Mouse (Mus musculus): ENCODE results near the gene Wnt4.

The Wnt4 gene

DNA sequence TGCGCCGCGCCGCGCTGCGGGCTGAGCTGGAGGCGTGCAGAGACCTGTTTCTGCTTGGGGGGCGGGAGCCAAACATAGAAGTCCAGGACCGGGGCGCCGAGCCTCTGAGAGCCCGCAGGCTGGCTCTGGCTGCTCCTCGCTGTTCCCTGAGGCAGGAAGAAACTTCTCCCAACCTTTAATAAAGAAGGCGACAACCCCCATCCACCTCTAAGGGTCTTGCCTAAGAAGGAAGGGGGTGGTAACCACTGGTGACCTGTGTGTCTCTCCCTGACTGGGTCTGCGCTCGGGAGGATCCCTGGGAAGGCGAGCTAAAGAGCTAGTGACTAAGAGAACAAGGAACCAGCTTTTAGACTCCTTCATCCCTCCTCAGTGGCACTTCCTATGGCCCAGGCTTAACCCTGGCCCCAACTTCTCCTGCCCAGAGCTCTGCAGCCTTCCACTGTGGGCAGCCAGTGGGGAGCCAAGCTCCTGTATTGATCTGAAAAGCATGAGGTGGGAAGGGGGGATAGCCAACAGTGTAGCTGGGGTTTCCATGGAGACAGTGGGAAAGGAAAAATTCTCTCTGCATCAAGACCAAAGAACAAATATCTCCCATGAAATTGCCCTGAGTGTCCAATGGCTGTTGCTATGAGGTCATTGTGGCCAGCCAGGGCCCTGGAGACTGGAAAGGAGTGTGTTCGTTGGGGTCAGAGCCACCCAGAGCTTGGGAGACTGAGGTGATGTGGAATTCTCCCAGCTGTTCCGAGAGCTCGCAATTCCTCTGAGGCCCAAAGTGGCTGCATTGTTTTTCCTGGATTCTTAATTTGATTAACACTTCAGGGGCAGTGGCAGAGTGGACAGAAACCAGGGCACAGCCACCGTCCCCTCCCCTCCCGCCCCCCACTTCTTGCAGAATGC is 1.1 kb downstream of the Wnt4 start:
- intact Hi-C loops (cut with DNase I), result no loop called here

DNA sequence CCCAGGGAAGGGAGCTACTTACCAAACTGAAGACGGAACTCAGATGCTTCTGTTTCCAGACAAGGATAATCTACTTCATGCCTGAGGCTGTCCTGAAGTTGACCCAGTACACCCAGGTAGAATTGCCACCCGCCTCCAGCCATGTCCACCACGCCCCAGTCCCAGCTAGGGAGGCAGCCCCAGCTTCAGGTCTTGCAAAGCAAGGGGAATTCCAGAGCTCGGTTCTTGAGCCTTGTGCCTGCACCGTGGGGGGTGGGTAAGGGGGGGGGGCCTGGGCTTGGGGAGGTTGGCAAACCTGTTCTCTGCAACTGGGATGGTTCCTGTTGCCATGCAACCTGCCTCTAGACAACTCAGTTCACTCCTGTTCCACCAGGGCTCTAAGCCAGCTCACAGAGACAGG is 2.1 kb downstream of the Wnt4 start:
- intact Hi-C loops (cut with DNase I), result no loop called here

DNA sequence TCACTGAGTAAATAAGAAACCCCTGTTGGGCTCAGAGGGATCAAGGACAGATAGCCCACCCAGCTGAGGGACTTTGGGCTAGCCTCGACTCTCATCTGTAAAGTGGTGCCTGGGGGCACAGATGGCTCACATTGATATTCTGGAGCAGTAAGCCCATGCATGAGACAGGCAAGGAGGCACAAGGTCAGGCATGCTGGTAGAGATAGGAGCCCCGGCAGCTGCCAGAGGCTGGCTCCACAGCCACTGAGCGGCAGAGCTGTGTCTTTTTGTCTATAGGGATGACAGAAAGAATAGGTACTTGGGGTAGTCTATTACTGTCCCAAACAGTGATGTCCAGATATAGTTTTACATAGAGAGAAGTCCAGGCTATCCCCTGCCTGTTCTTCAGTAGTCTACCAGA is 4.0 kb downstream of the Wnt4 start:
- intact Hi-C loops (cut with DNase I), result no loop called here

DNA sequence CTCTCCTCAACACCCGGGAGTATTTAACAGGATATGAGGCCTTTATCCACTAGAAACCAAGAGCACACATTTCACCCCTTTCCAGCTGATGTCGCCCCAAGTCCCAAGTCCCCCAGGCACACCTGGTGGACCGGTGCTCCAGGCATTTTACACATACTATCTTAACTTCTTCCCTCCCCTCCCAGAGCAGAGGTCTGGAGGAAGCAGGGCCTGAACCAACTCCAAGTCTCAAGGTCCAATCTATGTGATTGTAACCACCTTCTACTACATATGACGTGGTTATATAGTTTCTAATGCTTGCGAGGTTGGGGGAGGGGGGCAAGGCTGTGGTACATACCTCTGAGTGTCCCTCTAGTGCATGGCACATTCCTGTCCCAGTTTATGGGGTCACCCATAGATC is 4.8 kb downstream of the Wnt4 start:
- intact Hi-C loops (cut with DNase I), result no loop called here

DNA sequence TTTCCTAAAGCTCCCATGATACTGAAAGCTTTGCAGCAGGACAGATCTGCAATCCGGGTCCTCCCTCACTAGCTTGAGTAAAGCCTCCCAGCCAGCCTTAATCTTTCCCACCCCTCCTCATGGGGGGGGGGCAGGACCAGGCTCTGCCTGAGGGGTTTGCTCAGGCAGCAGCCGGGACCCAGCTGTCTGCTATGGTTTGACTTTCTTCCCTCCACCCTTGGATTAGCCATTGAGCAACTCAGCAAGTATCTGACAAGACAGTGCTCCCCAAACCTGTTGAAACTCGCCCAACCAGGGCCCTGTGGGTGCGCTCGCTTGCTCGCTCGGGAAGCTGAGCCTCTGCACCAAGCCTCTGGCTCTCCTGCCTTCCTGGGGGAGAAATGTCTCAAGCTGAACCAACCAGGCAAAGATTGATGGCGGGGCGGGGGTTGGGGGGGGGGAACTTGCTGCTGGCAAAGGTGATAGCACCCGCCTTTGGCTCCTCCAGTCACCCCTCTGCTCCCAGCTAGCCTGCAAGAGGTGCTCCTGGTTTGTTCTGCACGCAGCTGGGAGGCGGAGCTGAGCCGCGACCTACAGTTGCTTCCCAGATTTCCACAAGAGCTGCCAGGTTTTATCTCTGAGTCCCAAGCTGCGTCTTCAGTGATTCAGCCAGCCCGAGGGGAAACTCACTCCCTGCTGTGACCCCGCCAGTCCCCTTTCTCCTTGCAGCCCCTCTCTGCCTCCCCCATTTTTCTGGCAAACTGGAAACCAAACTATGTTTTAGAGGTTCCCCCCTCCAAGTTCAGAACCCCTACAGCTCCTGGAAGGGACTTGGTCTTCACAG is 5.5 kb downstream of the Wnt4 start:
- intact Hi-C loops (cut with DNase I), result no loop called here

DNA sequence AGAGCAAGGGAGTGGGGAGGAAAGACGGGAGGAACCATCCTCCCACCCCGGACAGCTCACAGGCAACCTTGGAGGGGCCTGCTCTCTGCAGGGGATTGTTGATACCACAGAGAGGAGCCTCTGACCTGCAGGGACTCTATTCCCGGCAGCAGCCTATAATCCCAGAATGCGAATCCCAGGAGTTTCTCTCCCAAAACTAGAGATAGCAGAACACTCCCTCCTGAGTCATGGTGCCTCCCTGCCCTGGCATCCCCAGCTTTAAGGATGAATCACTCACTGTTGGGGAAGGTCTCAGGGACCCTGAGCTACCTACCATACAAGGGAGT is 6.1 kb downstream of the Wnt4 start:
- intact Hi-C loops (cut with DNase I), result no loop called here

DNA sequence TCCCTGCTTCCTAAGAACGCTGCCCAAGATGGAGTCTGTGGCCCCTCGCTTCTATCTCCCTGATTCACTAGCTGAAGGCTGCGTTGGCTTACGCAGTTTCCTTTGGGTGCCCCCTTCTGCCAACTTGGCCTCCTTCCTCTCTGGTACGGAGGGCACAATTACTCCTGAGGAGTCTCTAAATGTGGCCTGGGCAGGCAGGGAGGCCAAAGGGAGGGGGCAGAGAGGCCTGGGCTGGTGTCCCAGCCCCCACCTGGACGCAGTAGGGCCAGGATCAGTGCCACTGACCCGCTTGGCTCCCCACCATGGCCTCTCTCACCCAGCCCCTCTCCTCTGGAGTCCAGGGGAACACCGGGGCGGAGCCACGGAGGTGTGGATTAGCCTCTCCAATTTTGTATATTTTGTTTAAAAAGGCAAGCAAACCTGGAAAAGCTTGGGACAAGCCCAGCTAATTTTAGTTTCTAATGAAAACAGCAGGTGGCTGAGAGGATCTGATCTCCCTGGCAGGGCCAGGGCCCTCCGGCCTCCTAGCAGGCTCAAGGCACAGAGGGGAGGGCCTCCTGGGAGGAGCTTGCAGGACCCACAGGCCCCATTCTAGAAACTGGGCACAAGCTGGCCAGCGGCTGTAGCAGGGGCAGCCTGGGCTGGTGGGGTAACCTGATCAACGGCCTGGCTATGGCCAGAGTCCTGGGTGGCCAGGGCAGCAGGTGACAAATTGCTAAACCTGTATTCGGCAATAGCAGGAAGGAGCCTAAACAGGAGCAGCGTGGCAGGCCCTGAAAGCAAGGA is 8.8 kb downstream of the Wnt4 start:
- intact Hi-C loops (cut with DNase I), result loop anchor here (5.0 kb wide), 1 partner anchor 124 kb away; no protein-coding TSS in a partner anchor

DNA sequence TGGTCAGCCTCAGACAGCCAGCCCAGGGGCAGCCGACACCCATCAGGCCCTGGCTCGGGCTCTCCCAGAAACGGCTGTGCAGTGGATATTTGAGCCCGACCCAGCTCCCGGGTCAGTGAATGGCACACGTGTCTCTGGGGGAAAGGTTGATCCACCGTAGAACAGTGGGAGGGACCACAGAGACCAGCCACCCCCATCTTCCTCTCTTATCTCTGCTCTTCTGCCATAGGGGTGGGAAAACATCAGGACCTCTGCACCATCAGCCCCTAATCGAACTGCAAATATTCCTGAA is 9.3 kb downstream of the Wnt4 start:
- intact Hi-C loops (cut with DNase I), result loop anchor here (5.0 kb wide), 1 partner anchor 124 kb away; no protein-coding TSS in a partner anchor

DNA sequence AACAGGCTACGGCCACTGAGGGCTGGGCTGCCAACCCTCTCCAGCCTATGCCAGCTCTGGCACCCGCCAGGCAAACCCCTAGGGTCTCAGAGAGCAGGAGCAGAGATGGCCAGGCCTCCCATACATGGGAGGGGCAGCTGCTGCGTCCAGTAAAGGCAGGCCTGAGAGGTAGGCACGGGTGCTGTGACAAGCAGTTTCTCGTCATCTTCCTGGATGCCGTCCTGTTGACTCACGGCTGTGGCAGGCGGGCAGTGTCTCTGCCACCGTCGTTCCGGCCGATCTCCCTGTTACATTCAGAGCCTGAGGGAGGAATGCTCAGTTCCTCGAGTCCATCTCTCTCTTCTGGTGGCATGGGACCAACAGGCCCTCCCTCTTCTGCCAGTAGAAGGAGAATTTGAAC is 9.9 kb downstream of the Wnt4 start:
- intact Hi-C loops (cut with DNase I), result loop anchor here (5.0 kb wide), 1 partner anchor 125 kb away; no protein-coding TSS in a partner anchor

DNA sequence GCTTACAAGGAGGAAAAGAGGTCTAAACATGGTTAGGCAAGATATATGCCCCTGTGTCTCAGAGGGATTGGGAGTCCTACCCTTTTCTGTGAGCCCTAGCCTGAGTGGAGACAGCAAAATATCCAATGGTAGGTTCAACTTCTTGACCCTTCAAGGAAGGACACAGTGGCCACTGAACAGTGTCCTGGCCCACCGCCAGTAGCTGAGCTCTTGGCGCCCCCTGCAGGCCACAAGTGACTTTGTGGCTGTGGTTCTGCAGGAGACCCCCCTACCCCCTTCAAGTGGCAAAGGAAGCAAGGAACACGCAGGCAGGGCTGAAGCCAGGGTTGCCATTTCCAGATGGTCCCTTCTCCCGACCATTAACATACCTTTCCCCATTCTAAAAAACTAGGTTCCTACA is 10.5 kb downstream of the Wnt4 start:
- intact Hi-C loops (cut with DNase I), result loop anchor here (5.0 kb wide), 1 partner anchor 126 kb away; no protein-coding TSS in a partner anchor

DNA sequence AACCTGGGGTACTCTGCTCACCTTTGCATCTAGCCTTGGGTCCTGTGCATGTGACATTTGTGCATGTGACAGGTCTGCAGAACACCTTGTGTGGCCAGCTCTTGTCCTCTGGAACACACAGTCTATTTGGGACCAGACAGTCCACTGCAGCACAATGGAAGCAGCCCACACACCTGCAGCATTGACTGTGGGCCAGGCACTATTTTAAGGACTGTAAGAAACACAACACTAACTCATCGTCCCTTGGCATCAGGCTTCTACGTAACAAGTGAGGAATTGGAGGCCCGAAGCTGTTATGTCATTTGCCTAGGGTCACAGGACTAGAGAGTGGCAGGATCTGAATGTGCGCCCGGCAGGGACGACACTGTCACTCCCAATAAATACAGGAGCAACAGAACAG is 12.4 kb downstream of the Wnt4 start:
- intact Hi-C loops (cut with DNase I), result loop anchor here (5.0 kb wide), 3 partner anchors 112 to 212 kb away; no protein-coding TSS in a partner anchor

DNA sequence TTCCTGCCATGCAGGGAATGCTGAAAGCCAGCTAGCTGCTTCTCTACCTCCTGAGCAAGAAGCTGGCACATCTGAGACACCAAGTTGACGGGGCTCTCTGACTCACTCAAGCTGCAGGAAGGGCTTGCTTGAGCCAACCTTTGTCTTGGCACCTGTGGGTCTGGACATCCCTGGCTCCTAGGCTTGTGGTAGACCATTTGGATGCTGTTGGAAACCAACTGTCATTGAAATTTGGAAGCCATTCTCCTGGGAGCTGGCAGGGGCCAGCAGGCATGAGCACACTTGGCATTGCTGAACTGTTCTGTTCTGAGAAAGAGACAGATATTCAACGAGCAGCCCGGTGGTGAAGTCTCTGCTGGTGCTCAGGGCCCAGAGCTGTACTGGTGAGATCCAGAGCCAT is 13.0 kb downstream of the Wnt4 start:
- intact Hi-C loops (cut with DNase I), result loop anchor here (5.0 kb wide), 2 partner anchors 113 to 213 kb away; no protein-coding TSS in a partner anchor

DNA sequence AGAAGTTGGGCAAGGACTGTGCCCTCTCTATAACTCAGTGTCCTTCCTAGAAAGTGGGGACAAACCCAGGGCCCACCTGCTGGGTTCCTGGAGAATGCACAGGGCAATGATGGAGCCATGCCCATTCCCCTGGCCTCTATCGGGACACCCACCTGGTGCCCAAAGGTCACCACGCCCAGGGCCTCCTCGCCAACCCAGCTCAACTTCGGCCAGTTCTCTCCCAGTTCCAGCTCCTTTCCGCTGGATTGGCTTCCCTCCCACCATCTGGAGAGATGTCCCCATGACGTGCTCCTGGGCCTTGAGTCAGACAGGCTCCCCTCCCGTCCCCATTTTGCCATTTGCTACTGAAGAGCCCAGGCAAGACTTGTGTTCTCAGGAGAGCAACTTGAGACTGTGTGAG is 15.3 kb downstream of the Wnt4 start:
- intact Hi-C loops (cut with DNase I), result loop anchor here (5.0 kb wide), 2 partner anchors 115 to 215 kb away; no protein-coding TSS in a partner anchor

DNA sequence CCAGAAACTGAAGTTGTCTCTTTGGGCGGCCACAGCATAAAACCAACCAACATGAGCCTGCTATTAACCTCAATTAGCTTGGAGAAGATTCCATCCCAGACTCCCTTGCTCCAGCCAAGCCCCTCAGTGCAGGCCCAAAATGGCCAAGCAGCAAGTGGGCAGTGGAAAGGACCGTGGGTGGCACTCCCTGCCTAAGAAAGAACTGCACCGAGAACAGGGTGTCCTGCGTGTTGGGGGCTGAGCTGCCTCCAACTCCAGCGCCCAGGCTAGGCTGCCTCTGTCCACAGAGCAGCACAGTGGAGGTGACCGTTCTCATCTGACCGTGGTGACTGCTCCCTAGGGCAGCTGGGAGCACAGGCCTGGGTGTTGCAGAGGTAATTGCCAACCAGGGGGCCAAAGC is 16.7 kb downstream of the Wnt4 start:
- intact Hi-C loops (cut with DNase I), result loop anchor here (5.0 kb wide), 2 partner anchors 117 to 217 kb away; no protein-coding TSS in a partner anchor

DNA sequence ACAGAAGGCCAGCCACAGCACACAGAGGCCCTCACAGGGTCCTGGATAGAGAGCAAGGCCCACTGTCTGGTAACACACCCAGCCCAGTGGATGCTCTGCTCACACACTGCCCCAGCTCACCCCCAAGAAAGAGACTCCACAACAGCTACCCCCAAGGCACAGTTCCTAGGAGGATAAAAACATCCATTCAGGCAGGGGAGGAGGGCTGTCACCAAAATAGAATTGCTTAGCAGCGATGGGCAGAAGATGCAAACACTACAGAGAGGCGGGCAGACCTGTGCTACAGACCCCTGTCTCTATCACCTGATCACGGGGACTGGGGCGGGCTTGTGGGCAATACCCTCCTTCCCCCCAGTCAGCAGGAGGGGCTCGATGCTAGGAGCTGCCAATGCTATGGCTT is 17.2 kb downstream of the Wnt4 start:
- intact Hi-C loops (cut with DNase I), result loop anchor here (5.0 kb wide), 2 partner anchors 117 to 217 kb away; no protein-coding TSS in a partner anchor

DNA sequence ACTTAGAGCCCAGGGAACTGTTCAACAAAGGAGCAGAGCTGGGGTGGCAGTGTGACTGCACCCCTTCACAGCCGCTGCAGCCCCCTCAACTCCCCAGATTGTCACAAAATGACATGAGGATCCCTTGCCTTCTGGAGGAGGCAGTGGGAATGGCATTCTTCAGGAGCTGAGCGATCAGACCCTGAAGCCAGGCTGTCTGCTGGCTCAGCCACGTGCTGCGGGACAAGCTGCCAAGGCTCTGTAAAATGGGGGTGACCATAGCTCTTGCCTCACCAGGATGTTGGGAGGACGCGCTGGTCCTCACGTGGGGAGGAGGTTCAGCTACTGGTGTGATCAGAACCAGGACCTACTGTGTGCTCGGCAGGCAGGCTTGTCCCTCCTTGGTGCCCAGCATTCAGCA is 17.7 kb downstream of the Wnt4 start:
- intact Hi-C loops (cut with DNase I), result loop anchor here (5.0 kb wide), 2 partner anchors 118 to 218 kb away; no protein-coding TSS in a partner anchor

DNA sequence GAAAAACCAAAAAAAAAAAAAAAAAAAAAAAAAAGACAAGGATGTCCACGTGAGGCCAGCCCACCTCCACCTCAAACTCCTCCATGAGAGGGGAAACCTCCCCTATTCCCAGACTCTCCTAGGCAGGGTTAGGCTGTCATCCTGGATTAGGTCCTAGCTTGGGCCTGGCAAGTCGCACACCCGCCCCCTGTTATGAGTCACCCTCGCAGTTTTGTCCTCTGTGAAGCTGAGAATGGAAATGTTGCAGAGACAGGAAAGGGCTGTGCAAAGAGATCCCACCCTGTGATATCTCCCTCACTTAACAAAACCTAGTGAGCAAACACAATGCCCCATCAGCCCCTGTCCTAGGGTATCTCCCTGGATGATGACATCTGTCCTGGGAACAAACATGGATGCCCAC is 20.3 kb downstream of the Wnt4 start:
- intact Hi-C loops (cut with DNase I), result no loop called here

DNA sequence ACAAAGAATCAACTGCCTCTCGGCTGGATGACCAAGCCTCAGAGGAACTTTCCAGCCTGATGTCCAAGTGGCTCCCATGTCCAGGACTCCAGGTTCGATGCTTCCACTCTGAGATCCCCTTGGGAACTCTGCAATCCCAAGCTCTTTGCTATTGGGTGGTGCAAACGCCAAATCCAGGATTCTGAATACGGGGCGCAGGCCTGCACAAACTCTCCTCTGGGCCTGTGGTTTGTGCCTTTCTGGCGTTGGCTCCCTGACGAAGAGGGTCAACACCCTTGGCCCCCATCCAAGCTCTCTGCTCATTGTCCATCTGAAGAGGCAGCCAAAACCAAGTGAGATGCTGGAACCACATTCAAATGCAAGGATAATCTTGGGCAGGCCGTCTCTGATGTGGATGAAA is 21.1 kb downstream of the Wnt4 start:
- intact Hi-C loops (cut with DNase I), result no loop called here

DNA sequence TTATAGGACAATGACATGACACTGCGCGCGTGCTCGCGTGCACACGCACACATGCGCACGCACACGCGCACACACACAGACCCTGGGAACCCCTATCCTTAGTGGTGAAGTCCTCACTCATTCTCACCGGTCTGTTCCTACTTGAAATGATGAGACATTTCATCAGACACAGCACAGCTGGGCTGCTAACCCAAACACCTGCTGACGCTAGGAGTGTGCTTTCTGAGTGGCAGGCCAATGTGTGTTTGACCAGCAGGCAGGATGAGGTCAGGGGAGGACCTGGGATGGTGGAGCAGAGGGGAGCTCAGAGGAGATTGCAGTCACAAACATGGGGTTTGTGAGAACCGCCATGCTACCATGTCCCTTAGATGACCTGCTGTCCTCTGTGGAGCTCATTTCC is 22.9 kb downstream of the Wnt4 start:
- intact Hi-C loops (cut with DNase I), result no loop called here

DNA sequence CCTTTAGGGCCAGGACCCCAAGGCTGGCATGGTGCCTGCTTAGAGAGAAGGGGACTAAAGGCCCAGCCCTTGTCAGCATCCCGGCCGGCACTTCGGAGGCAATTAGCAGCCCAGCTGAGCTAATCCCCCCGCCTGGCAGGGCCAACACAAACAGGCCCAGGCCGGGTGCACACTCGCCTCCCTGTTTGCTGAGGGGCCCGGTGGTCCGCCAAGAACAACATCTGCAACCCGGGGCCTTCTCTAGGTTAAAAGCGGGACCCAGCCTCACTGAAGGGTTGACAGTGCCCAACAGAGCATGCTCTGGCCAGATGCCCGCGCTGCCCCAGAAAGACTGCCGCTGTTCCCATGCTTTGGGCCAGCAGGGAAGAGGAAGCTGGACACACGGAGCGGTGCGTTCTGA is 24.3 kb downstream of the Wnt4 start:
- intact Hi-C loops (cut with DNase I), result no loop called here

DNA sequence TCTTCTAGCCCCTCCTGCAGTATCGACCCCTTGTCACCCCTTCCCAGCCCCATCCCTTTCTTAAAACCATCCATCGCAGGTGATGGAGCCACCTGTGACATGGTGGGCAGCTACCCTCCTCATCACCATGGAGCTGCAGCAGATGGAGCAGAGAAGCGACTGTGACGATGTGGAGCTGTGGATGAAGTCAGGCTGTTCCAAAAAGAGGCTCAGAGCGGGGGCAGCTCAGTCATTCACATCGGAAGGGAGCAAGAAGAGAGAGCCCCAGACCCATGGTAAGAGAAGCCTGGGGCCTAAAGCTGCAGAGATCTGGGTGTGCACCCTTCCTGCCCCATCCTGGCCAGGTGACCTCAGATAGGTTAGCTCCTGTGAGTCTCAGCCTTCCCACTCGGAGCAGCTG is 26.8 kb downstream of the Wnt4 start:
- intact Hi-C loops (cut with DNase I), result no loop called here
